Mouse (Mus musculus) erythroblast, embryonic 14.5 days (primary cell): ENCODE data around the gene Trp53rkb.

Experiments
- GATA1 ChIP-seq: IDR thresholded peaks from 2 replicates; pipeline ENCODE4 v1.6.1; 2012; ENCODE audit warnings: low read length, inconsistent platforms, mixed read lengths
- TAL1 ChIP-seq: IDR thresholded peaks from 3 replicates; pipeline ENCODE4 v1.6.1; 2012; ENCODE audit warnings: low read length, inconsistent platforms, mixed read lengths

- TF ChIP-seq GATA1 (no peak), TAL1 (no peak)
Measured at GRCm38 (mm10) chr2:166773587-166773986, 18.7 kb upstream of the Trp53rkb start.
